Mouse (Mus musculus): ENCODE data around the gene Elmo3.

DNA sequence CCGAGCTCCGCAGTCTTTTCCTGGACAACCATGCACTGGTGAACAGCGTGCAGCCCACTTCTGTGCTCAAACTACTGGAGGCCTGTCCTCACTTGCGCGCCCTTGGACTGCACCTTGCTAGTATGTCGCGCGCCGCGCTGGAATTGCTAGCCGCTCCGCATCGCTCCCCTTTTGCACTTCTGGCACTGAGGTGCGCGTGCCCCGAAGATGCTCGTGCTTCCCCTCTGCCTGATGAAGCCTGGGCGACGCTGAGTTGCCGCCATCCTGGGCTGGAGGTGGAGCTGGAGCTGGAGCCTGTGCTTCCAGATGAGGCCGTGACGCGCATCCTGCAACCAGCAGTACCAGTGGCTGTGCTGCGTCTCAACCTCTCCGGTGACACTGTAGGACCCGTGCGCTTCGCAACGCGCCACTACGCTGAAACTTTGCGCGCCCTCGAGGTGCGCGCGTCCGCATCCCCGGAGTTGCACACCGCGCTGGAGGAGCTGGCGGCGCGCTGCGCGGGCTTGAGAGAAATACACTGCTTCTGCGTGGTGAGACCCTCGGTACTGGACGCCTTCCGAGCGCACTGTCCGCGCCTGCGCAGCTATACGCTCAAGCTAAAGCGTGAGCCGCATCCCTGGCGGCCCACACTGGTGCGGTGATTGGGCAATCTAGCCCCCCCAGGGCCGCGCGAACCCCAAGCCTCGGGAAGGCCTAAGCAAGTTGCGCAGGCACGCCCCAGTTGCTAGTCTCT lies 36.9 kb upstream of the Elmo3 start:
- TF ChIP-seq SIN3A (IDR thresholded peaks at IDR 0.05; ENCODE audit: low read length) (no peak), POLR2A (IDR thresholded peaks at IDR 0.05; ENCODE audit: control insufficient read depth in 1 of 2, insufficient read depth in 1 of 2, low read depth in 1 of 2, low read length in 2 of 2, poor library complexity in 1 of 2) (no peak), RAD21 (IDR thresholded peaks at IDR 0.05; ENCODE audit: low read depth, low read length) (no peak), EP300 (IDR thresholded peaks at IDR 0.05; ENCODE audit: low read depth in 1 of 2, low read length in 2 of 2) (no peak), ZMIZ1 (IDR thresholded peaks at IDR 0.05; ENCODE audit: low read depth, low read length) (no peak), CTCF (IDR thresholded peaks at IDR 0.05 in 2 of 3, conservative IDR thresholded peaks at IDR 0.05 in 1 of 3; ENCODE audit: control insufficient read depth in 1 of 3, insufficient read depth in 1 of 3, low read depth in 2 of 3, low read length in 3 of 3, poor library complexity in 1 of 3, severe bottlenecking in 1 of 3) (no peak), ZC3H11A (IDR thresholded peaks at IDR 0.05; ENCODE audit: low read depth, low read length) (no peak), POLR2AphosphoS2 (IDR thresholded peaks at IDR 0.05; ENCODE audit: low read length) (no peak)

All from MEL (cell line).